Mouse (Mus musculus) CH12.LX (cell line): Measurements from ENCODE around the gene Agrp. TPM values are rescaled to one million over a fixed set of nuclear protein-coding genes. Genes with fewer than 3 reads are reported as not detected.

Experiments
- DNase-seq: peaks from one replicate; pipeline ENCODE4 v3.0.0-alpha.2; 2013; ENCODE audit errors: extremely low read depth
- H3K27ac ChIP-seq: 2 replicates; pipeline ENCODE4 v1.5.1; 2012; ENCODE audit warnings: low read depth, mild to moderate bottlenecking, control low read depth, moderate library complexity; ENCODE audit not compliant: insufficient read depth
- H3K27me3 ChIP-seq: replicated peaks from 2 replicates; pipeline ENCODE3; 2012; ENCODE audit warnings: inconsistent platforms
- H3K36me3 ChIP-seq, 2 experiments: replicated peaks in 1 of 2; 2 replicates each; pipeline versions ENCODE3 to v1.6.1; 2012; ENCODE audit warnings: inconsistent platforms in 1 of 2, low read length in 1 of 2, mild to moderate bottlenecking in 1 of 2, mixed read lengths in 1 of 2, moderate library complexity in 1 of 2; ENCODE audit not compliant: control insufficient read depth in 1 of 2, insufficient read depth in 1 of 2
- H3K4me1 ChIP-seq, 2 experiments: 2 replicates each; pipeline ENCODE4 v1.6.1; 2012; ENCODE audit warnings: inconsistent platforms in 1 of 2, moderate library complexity in 1 of 2; ENCODE audit not compliant: insufficient read depth in 2 of 2, control insufficient read depth in 1 of 2
- H3K4me2 ChIP-seq: 2 replicates; pipeline ENCODE4 v1.6.1; 2012; ENCODE audit warnings: low read depth, mild to moderate bottlenecking, control low read depth; ENCODE audit not compliant: poor library complexity, insufficient read depth, severe bottlenecking
- H3K4me3 ChIP-seq, 3 experiments: fragments of 150-350 bp in 1 of 3; sonication (generic) in 1 of 3; replicated peaks in 1 of 3; 2 replicates each; pipeline versions ENCODE3 to v1.5.1; 2011 to 2012; ENCODE audit warnings: low read depth in 2 of 3, low read length in 2 of 3, mild to moderate bottlenecking in 2 of 3, moderate library complexity in 2 of 3, control low read depth in 1 of 3, improper control_type of control experiment in 1 of 3, inconsistent platforms in 1 of 3, mixed read lengths in 1 of 3; ENCODE audit not compliant: poor library complexity in 1 of 3
- H3K79me2 ChIP-seq: replicated peaks from 2 replicates; pipeline ENCODE4 v1.6.1; 2012; ENCODE audit warnings: mild to moderate bottlenecking, moderate library complexity; ENCODE audit not compliant: control insufficient read depth, poor library complexity, insufficient read depth, severe bottlenecking; ENCODE audit errors: extremely low read depth
- H3K9ac ChIP-seq: 2 replicates; pipeline ENCODE4 v1.6.1; 2012; ENCODE audit warnings: low read depth, mild to moderate bottlenecking, control low read depth, moderate library complexity; ENCODE audit not compliant: insufficient read depth
- H3K9me3 ChIP-seq: replicated peaks from 2 replicates; pipeline ENCODE3; 2012; ENCODE audit warnings: low read length, inconsistent platforms, mixed read lengths
- BHLHE40 ChIP-seq: IDR thresholded peaks from 2 replicates; pipeline ENCODE4 v1.6.1; 2011; ENCODE audit warnings: mild to moderate bottlenecking, low read depth, low read length, improper control_type of control experiment
- CHD1 ChIP-seq: IDR thresholded peaks from 2 replicates; pipeline ENCODE4 v1.6.1; 2012; ENCODE audit warnings: low read depth, low read length, improper control_type of control experiment, inconsistent platforms
- CTCF ChIP-seq, 2 experiments: IDR thresholded peaks in 1 of 2; conservative IDR thresholded peaks in 1 of 2; 2 replicates each; pipeline ENCODE4 v1.5.1; 2011 to 2012; ENCODE audit warnings: low read depth in 2 of 2, low read length in 2 of 2, improper control_type of control experiment in 1 of 2, inconsistent platforms in 1 of 2, mild to moderate bottlenecking in 1 of 2, moderate library complexity in 1 of 2
- E2F4 ChIP-seq: IDR thresholded peaks from 2 replicates; pipeline ENCODE4 v1.6.1; 2011; ENCODE audit warnings: low read depth, low read length, improper control_type of control experiment; ENCODE audit not compliant: insufficient replicate concordance
- GABPA ChIP-seq: IDR thresholded peaks from 2 replicates; pipeline ENCODE4 v1.6.1; 2012; ENCODE audit warnings: low read depth, low read length, improper control_type of control experiment, inconsistent platforms; ENCODE audit not compliant: insufficient replicate concordance
- IRF4 ChIP-seq: IDR thresholded peaks from 2 replicates; pipeline ENCODE4 v1.6.1; 2014; ENCODE audit warnings: low read depth, mild to moderate bottlenecking, inconsistent platforms, low read length, improper control_type of control experiment
- JUND ChIP-seq: conservative IDR thresholded peaks from 2 replicates; pipeline ENCODE4 v1.6.1; 2011; ENCODE audit warnings: low read depth, low read length, improper control_type of control experiment
- KAT2A ChIP-seq: IDR thresholded peaks from 2 replicates; pipeline ENCODE4 v1.6.1; 2012; ENCODE audit warnings: low read length, improper control_type of control experiment, inconsistent platforms; ENCODE audit not compliant: insufficient replicate concordance
- MAFK ChIP-seq: IDR thresholded peaks from 2 replicates; pipeline ENCODE4 v1.6.1; 2011; ENCODE audit warnings: low read length, improper control_type of control experiment; ENCODE audit not compliant: insufficient replicate concordance
- MAX ChIP-seq: IDR thresholded peaks from 2 replicates; pipeline ENCODE4 v1.6.1; 2011; ENCODE audit warnings: low read length, improper control_type of control experiment
- NELFE ChIP-seq: IDR thresholded peaks from 2 replicates; pipeline ENCODE4 v1.6.1; 2011; ENCODE audit warnings: low read depth, low read length, improper control_type of control experiment
- NRF1 ChIP-seq: IDR thresholded peaks from 2 replicates; pipeline ENCODE4 v1.6.1; 2014; ENCODE audit warnings: low read depth, mild to moderate bottlenecking, inconsistent platforms, low read length, improper control_type of control experiment, moderate library complexity
- RCOR1 ChIP-seq: conservative IDR thresholded peaks from 2 replicates; pipeline ENCODE4 v1.6.1; 2012; ENCODE audit warnings: low read depth, mild to moderate bottlenecking, inconsistent platforms, low read length, improper control_type of control experiment
- TBP ChIP-seq: conservative IDR thresholded peaks from 2 replicates; pipeline ENCODE4 v1.6.1; 2011; ENCODE audit warnings: low read depth, low read length, improper control_type of control experiment
- UBTF ChIP-seq: IDR thresholded peaks from 2 replicates; pipeline ENCODE4 v1.6.1; 2012; ENCODE audit warnings: low read depth, mild to moderate bottlenecking, inconsistent platforms, low read length, improper control_type of control experiment, moderate library complexity
- USF1 ChIP-seq: IDR thresholded peaks from 2 replicates; pipeline ENCODE4 v1.6.1; 2014; ENCODE audit warnings: low read depth, mild to moderate bottlenecking, inconsistent platforms, low read length, improper control_type of control experiment
- USF2 ChIP-seq: conservative IDR thresholded peaks from 2 replicates; pipeline ENCODE4 v1.6.1; 2011; ENCODE audit warnings: low read depth, low read length, improper control_type of control experiment
- ZC3H11A ChIP-seq: IDR thresholded peaks from 2 replicates; pipeline ENCODE4 v1.6.1; 2012; ENCODE audit warnings: low read depth, mild to moderate bottlenecking, inconsistent platforms, low read length, improper control_type of control experiment
- ZKSCAN1 ChIP-seq: IDR thresholded peaks from 2 replicates; pipeline ENCODE4 v1.6.1; 2012; ENCODE audit warnings: low read depth, inconsistent platforms, low read length, improper control_type of control experiment, borderline replicate concordance
- dilution Hi-C: fragments of 300-500 bp; cut with MboI; formaldehyde crosslinking; loops from 2 replicates; pipeline ENCODE4 v1.14.3; 2020; ENCODE audit warnings: low sequenced_read_pairs; ENCODE audit not compliant: extremely low pct_unique_long_range_greater_than_20kb, extremely low pct_ligation_motif_present
- in situ Hi-C: fragments of 300-500 bp; cut with MboI; formaldehyde crosslinking; loops from 3 replicates; pipeline ENCODE4 v1.14.3; 2019; ENCODE audit warnings: low sequenced_read_pairs, low pct_ligation_motif_present, low pct_unique_long_range_greater_than_20kb, mixed read lengths
- polyA plus RNA-seq: library from polyadenylated mRNA; unstranded; fragments of >175 nt; gene quantifications from 2 replicates; pipeline ENCODE4 v1.2.1, GENCODE M21; 2012; ENCODE audit warnings: low read depth; ENCODE audit not compliant: insufficient read length
- total RNA-seq, 2 experiments: library from RNA; depleted of rRNA; stranded (reverse); fragments of 300-350 nt in 1 of 2; fragments of >200 nt in 1 of 2; gene quantifications; 2 replicates each; pipeline ENCODE4 v1.2.3; 2012 to 2014

The Agrp gene
- total and polyA plus RNA-seq, 3 experiments = 0.30 TPM; not detected in 2

GRCm38 (mm10) chr8:105542808-105543207 lies 94.4 kb downstream of the Agrp start:
- Histone ChIP-seq H3K36me3 (peaks cover 11 to 35% of the 10 kb centered on the region in 2 experiments), H3K79me2 (no peaks in the 10 kb centered on the region; the same call in 1 of the 2 replicates), H3K27me3 (no peaks in the 10 kb centered on the region), H3K4me1 (peaks cover 3 to 54% of the 10 kb centered on the region in 2 experiments; a peak in 3 of 4 replicates), H3K27ac (no peak overlapping the region), H3K9ac (no peak overlapping the region), H3K4me3 (no peak overlapping the region), H3K9me3 (no peaks in the 10 kb centered on the region), H3K4me2 (no peak overlapping the region)
- dilution Hi-C loops = no loop called here
- in situ Hi-C loops = no loop called here
- no peak for DNase-seq
- TF ChIP-seq E2F4 (no peak), KAT2A (no peak), CHD1 (no peak), CTCF (conservative IDR thresholded peaks at IDR 0.05 in 1 of 2, IDR thresholded peaks at IDR 0.05 in 1 of 2; ENCODE audit: low read depth in 2 of 2, low read length in 2 of 2) (no peak), RCOR1 (no peak), NRF1 (no peak), USF1 (no peak), MAFK (no peak), ZKSCAN1 (no peak), USF2 (no peak), TBP (no peak), MAX (no peak), UBTF (no peak), BHLHE40 (no peak), GABPA (no peak), JUND (no peak), NELFE (no peak), IRF4 (no peak), ZC3H11A (no peak)

GRCm38 (mm10) chr8:105542032-105542656 lies 95.0 kb downstream of the Agrp start:
- dilution Hi-C loops = no loop called here
- no peak for DNase-seq

More at GRCm38 (mm10) chr8:105542032-105542656, 95.0 kb downstream of the Agrp start:
- Histone ChIP-seq H3K27me3 (no peaks in the 10 kb centered on the region), H3K36me3 (peaks cover 18 to 42% of the 10 kb centered on the region in 2 experiments), H3K9me3 (no peaks in the 10 kb centered on the region), H3K79me2 (no peaks in the 10 kb centered on the region; the same call in 1 of the 2 replicates), H3K27ac (no peak overlapping the region), H3K4me3 (no peak overlapping the region), H3K4me2 (no peak overlapping the region), H3K9ac (no peak overlapping the region), H3K4me1 (peaks cover 3 to 50% of the 10 kb centered on the region in 2 experiments; a peak in 3 of 4 replicates)
- in situ Hi-C loops = no loop called here
- TF ChIP-seq JUND (no peak), ZKSCAN1 (no peak)
